Mouse (Mus musculus) neural tube, embryonic 14.5 days (tissue): ENCODE results near the gene Slc35a1. TPM values are rescaled to one million over a fixed set of nuclear protein-coding genes. Genes with fewer than 3 reads are reported as not detected.

Experiments used
- ATAC-seq: fragments of 200-750 bp; cut with Nextera tagmentation; 2 replicates; pipeline ENCODE4 v1.8.0; 2017; ENCODE audit warnings: low read depth, mild to moderate bottlenecking, moderate TSS enrichment, moderate library complexity
- H3K27ac ChIP-seq: fragments of 300-500 bp; sonication (generic); 2 replicates; pipeline ENCODE4 v1.5.1; 2014; ENCODE audit warnings: low read depth, mild to moderate bottlenecking, control low read depth, low read length, moderate library complexity, mixed read lengths
- H3K27me3 ChIP-seq: fragments of 300-500 bp; sonication (generic); 2 replicates; pipeline ENCODE4 v1.6.1; 2014; ENCODE audit warnings: low read length; ENCODE audit not compliant: control insufficient read depth, insufficient read depth
- H3K36me3 ChIP-seq: fragments of 300-500 bp; sonication (generic); 2 replicates; pipeline ENCODE4 v1.6.1; 2014; ENCODE audit warnings: low read length, mixed read lengths; ENCODE audit not compliant: control insufficient read depth, insufficient read depth
- H3K4me1 ChIP-seq: fragments of 300-500 bp; sonication (generic); 2 replicates; pipeline ENCODE4 v1.6.1; 2014; ENCODE audit warnings: low read length; ENCODE audit not compliant: control insufficient read depth, insufficient read depth
- H3K4me2 ChIP-seq: fragments of 300-500 bp; sonication (generic); 2 replicates; pipeline ENCODE4 v1.6.1; 2014; ENCODE audit warnings: mild to moderate bottlenecking, low read depth, low read length, control low read depth
- H3K4me3 ChIP-seq: fragments of 300-500 bp; sonication (generic); 2 replicates; pipeline ENCODE4 v1.5.1; 2014; ENCODE audit warnings: low read depth, low read length, control low read depth, mixed read lengths
- H3K9ac ChIP-seq: fragments of 300-500 bp; sonication (generic); replicated peaks from 2 replicates; pipeline ENCODE4 v1.6.1; 2014; ENCODE audit warnings: low read depth, mild to moderate bottlenecking, control low read depth, low read length, mixed read lengths
- H3K9me3 ChIP-seq: fragments of 300-500 bp; sonication (generic); 2 replicates; pipeline ENCODE4 v1.6.1; 2016; ENCODE audit warnings: low read length; ENCODE audit not compliant: control insufficient read depth
- WGBS: fragments of 180-500 bp; shearing (Covaris S2); extraction: QIAGEN DNeasy Blood & Tissue Kit; methylation state at CpG from one replicate; pipeline ENCODE4 v1.1.7; 2014; 5-methylcytosine and 5-hydroxymethylcytosine counted together
- polyA plus RNA-seq: library from polyadenylated mRNA; unstranded; fragments of >200 nt; fragmentation: Nextera tagmentation; extraction: Ambion mirVana; gene quantifications from 2 replicates; pipeline ENCODE4 v1.2.1, GENCODE M21; 2014

The Slc35a1 gene
- polyA plus RNA-seq, 1 experiment from 2014 or later, result 55.5 TPM

- peak overlapping the region; percentile 94 for H3K4me2 ChIP-seq
- H3K4me1 ChIP-seq, result peaks cover 21% of the 10 kb centered on the region
- peak overlapping the region; percentile 78; the same call in 1 of the 2 replicates for H3K9ac ChIP-seq
- no peaks in the 10 kb centered on the region for H3K9me3 ChIP-seq
- 56% methylated on average over 6 of the region's 6 CpGs for WGBS
- peaks cover 5% of the 10 kb centered on the region; the same call in 1 of the 2 replicates for H3K36me3 ChIP-seq
- ATAC-seq, result no peak
- H3K4me3 ChIP-seq, result peak overlapping the region; percentile 86
- H3K27me3 ChIP-seq, result no peaks in the 10 kb centered on the region
- no peak overlapping the region for H3K27ac ChIP-seq
Measured at GRCm38 (mm10) chr4:34613571-34614145, 73.6 kb downstream of the Slc35a1 start.

Other genes starting within 250 kb of the Slc35a1 start
- gene Akirin2, start 136.5 kb downstream of the Slc35a1 start, polyA plus RNA-seq, result 82.1 and 97.2 TPM in 2 replicates
- gene Orc3, start 72.5 kb downstream of the Slc35a1 start, polyA plus RNA-seq, result 101 and 102 TPM in 2 replicates
- gene Rars2, start 72.5 kb downstream of the Slc35a1 start, polyA plus RNA-seq, result 54.8 and 59.4 TPM in 2 replicates
- 2.0 and 2.3 TPM in 2 replicates for gene Cfap206, start 42.8 kb upstream of the Slc35a1 start, polyA plus RNA-seq
- gene Gm136, start 68.8 kb upstream of the Slc35a1 start, polyA plus RNA-seq, result not detected in 2 replicates
- gene Smim8, start 91.0 kb upstream of the Slc35a1 start, polyA plus RNA-seq, result 56.6 and 56.8 TPM in 2 replicates
- 37.7 and 42.7 TPM in 2 replicates for gene Zfp292, start 195.5 kb upstream of the Slc35a1 start, polyA plus RNA-seq
- gene Cga, start 206.3 kb upstream of the Slc35a1 start, polyA plus RNA-seq, result not detected in 2 replicates